Mouse (Mus musculus) left cerebral cortex, postnatal 36 days (tissue): Measurements from ENCODE around the gene Gm36028. TPM values are rescaled to one million over a fixed set of nuclear protein-coding genes. Genes with fewer than 3 reads are reported as not detected.

ENCODE experiments used
- DNase-seq, 2 experiments: peaks; one replicate each; pipeline ENCODE4 v3.0.0; 2021 to 2022; ENCODE audit warnings: low spot score in 2 of 2, mixed read lengths in 1 of 2
- intact Hi-C: fragments of 180-260 bp; cut with DNase I; formaldehyde crosslinking; loops from one replicate; pipeline ENCODE4 v1.15.1; 2025
- total RNA-seq, 2 experiments: library from RNA; stranded (reverse); gene quantifications; 2 replicates each; pipeline ENCODE4 v1.2.3; 2021

Gm36028 gene
- total RNA-seq = not detected

- intact Hi-C loops = no loop called here
- no peak for DNase-seq
Measured at GRCm38 (mm10) chr16:37861029-37861428, at the start of gene Gm36028. Gene Gm36028 (minus strand): TSS chr16:37861146.

DNA sequence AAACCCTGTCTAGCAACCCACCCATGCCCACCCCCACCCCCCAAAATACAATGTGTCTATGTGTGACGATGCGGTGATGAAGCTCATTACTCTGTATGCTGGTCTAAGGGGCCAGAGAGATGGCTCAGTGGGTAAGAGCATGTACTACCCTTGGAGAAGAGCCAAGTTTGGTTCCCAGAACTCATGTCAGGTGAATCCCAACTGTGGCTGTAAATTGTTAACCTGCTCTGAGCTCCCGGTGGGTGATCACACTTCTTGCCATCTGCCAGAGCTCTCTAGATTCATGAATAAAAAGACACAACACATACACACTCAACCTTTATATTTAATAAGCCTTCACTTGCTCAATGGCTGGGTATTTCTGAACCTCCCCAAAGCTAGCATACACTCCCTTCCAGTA, 45.5 kb upstream of the Gm36028 start:
- intact Hi-C loops = no loop called here

DNA sequence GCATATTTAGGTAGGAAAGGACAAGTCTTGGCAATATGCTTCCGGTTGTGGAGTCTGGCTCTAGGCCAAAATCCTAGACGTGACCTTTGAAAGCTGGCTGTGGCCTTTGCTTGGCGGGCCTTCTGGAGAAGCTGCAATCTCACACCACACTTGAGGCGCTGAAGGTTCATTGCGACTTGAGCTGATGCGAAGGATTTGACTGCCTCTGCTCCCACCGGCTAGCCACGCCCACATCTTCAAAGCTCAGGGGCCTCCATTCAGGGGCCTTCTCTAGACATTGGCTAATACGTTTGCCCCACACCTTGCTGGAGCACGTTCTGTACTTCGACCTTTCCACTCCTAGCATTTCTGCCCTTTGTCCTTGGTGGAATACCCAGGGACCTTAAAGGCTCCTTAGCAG, 40.4 kb upstream of the Gm36028 start:
- intact Hi-C loops = no loop called here

More for the DNA sequence above, 45.5 kb upstream of the Gm36028 start:
- DNase-seq = no peak

DNA sequence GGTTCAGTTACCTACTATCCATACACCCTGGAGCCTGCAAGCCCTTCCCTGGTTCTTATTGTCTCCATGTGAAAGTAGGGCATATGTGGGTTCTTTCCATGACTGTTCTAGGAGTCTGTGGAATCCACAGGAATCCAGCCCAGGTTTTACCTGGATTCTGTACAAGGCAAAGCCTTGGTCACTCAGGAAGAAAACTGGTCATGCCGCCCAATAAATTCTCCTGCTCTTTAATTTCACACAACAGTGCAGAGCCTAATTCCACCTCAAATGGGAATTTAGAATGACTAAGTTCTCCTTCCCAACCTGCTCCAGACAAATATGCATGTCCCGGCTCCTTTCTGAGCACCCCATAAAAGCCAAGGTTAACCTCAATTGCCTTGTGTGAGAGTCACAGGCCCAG, 38.4 kb upstream of the Gm36028 start:
- intact Hi-C loops = no loop called here
- DNase-seq = no peak

More for the DNA sequence above, 40.4 kb upstream of the Gm36028 start:
- DNase-seq = no peak

GRCm38 (mm10) chr16:37898790-37899189, 37.8 kb upstream of the Gm36028 start:
- DNase-seq = no peak
- intact Hi-C loops = no loop called here

DNA sequence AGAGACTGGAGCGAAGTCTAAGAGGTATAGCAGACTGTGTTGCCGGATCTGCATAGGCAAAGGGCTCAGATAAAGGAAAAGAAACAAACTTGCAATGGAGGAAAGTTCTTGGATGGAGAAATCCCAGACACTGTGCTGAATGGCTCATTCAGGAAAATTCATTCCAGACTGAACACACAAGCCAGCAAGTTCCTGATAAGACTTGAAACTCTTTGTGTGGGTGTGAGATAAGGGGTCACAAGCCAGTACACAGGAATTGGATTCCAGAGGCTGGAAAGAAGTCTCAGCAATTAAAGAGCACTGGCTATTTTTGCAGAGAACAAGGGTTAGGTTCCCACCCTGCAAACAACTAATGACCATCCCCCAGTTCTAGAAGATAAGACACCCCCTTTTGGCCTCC, 33.0 kb upstream of the Gm36028 start:
- DNase-seq = no peak
- intact Hi-C loops = no loop called here

DNA sequence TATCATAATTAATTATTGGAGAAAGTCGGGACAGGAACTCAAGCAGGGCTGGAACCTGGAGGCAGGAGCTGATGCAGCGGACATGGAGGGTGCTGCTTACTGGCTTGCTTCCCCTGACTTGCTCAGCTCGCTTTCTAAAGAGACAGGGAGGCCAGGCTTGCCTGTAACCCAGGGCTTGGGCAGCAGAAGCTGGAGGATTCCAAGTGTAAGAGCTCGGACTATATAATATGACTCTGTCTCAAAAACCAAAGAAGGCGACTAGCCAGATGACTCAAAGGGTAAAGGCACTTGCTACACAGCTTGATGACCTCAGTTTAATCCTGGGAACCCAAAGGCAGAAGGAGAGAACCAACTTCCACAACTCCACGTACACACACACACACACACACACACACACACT, 32.4 kb upstream of the Gm36028 start:
- intact Hi-C loops = no loop called here
- DNase-seq = no peak

DNA sequence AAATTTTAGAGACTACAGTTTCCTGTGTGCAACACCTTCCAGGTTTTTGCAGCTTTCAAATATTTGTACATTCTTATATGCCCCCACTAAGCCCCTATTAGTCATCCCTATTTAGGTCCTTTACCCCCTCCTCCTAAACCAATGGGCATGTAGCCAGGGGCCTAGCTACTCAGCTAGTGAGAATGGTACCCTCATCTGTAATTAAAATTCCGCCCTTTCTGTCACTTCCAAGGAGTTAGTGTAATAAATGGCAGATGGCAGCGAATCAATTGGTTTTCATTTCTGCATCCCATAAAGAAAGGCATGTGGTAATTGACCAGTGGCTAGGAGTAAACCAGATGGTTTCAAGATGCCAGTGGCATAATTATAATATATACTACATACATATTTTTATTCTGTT, 31.7 kb upstream of the Gm36028 start:
- no peak for DNase-seq
- intact Hi-C loops = no loop called here

- no peak for DNase-seq
- intact Hi-C loops = no loop called here
Measured at GRCm38 (mm10) chr16:37888986-37889385, 28.0 kb upstream of the Gm36028 start.

DNA sequence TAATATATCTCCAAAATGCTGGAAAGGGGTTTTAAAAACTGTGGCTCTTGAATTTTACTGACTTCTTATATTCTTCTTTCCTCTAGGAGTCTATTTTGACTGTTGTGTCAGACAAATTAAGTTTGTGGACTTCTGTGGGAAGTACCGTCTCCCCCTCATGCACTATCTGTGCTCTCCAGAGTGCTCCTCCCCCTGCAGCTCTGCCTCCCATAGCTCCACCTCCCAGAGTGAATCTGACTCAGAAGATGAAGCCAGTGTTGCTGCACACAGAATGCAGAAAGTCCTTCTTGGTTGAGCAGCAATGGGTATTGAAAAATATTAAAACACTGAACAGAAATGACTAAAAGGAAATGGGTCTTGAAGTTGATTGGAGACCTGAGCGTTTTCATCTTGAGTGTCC, 20.2 kb upstream of the Gm36028 start:
- intact Hi-C loops = no loop called here
- no peak for DNase-seq

DNA sequence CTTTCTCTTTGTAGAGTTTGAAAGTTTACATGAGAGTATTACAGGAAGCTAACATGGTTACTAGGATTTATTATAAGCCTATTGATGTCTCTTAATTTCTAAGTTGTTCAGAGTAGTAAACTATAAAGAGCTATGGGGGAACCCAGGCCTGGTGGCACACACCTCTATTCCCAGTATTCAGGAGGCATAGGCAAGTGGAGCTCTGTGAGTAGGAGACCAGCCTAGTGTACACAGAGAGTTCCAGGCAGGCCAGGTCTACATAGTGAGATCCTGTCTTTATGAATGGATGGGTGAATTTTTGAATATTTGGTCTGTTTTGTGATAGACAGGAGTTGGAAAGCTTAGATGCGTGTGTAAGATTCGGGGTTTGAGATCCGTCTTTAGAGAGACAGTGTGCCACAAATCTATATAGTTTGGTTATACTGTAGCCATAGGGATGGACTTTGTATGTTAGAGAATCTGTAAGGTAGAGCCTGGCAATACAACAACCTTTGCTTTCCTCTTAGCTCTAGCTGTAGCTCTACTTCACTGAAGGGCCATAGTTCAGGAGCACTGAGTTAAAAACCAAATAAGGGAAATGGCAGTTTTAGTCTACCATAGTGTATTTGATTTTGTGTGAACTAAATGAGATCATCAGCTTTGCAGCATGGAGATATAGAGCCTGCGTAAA, 18.9 kb upstream of the Gm36028 start:
- DNase-seq = no peak
- intact Hi-C loops = no loop called here

- DNase-seq = no peak
- intact Hi-C loops = no loop called here
Measured at GRCm38 (mm10) chr16:37878951-37879505, 18.1 kb upstream of the Gm36028 start.

GRCm38 (mm10) chr16:37877406-37877805, 16.5 kb upstream of the Gm36028 start:
- intact Hi-C loops = no loop called here
- DNase-seq = no peak

DNA sequence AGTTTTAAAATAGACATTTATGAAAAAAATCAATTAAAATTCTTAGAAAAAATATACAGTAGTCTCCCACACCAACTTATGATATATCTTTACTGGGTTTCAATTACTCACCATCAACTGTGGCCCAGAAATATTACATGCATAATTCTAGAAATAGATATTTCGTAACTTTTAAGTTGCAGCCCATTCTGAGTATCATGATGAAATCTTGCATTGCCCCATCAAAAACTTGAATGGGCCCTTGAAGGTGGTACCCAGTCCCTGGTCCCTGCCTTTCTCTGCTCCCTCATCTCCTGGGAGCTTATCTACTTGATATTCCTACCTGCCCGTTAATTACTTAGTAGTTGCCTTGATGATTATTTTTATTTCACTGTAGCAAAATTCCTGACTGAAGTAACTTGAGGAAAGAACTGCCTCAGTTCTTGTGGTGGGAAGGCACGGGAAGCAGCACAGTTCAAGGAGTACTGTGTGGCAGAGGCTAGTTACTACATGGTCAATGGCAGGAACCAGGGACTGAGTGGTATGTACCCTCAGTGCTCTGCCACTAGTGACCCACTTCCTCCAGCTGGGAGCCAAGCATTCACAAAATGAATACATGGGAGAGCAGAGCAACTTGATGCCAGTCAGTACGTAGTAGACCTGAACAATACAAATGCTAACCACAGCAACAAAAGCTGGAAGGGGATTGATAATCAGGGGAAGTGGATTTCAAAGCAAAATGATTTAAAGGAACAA, 13.7 kb upstream of the Gm36028 start:
- intact Hi-C loops = no loop called here
- DNase-seq = no peak

DNA sequence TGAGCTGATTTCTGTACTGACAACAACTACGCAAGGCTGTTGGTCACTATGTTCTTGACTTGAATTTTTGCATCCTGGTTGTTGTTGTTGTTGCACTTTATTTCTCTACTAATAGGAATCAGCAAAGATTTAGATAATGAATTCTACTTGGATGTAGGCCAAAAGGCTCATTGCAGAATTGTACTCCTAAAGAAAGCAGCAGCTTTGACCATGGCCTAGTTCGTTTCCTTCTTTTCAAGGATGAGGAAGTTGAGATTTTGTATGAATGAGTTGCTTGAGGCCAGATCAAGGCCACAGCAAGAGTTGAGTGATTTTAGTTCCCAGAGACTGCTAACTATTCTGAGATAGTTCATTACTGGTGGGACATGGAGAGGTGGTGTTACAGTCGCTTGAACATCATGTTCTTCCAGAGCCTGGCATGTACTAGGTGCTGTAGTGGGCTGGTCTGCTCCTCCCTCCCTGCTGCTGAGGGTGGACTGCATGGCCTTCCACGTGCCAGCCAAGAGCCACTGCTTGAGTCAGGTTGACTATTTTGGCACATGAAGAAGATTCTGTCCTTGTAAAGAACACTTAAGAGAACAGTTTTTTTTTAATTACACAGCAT, 10.3 kb upstream of the Gm36028 start:
- intact Hi-C loops = no loop called here
- DNase-seq = peak; percentile 59

DNA sequence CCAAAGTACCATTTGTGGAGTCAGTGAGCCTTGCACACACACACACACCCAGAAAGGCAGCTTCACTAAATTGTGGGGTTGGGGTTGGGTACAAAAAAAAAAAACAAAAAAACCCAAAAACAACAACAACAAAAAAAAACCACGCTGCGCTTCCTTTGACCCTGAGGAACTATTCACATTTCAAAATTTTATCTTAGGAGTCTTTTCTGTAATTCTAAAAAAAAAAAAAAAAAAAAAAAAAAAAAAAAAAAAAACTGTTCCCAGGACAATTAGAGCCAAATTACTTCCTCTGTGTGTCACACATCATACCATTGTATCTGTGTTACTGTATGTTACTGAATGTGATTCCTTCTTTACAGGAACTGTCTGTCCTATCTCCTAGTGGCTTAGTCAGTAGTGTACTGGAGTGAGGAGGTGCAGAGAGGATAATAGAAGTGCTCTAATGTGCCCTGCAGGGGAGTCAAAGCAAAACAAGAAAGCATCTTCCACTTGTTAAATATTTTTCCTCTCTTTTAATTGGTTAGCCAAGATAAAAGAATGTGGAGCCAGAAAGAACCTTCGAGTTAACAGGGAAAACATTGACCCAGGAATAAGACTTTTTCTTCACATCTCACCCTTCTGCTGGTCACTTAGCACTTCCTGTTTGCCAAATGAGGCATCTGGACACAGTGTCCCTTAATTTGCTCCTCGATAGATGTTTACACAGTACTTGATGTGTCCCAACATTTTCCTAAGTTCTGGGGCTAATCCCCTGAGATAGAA, 8.7 kb upstream of the Gm36028 start:
- intact Hi-C loops = loop anchor here (1.0 to 5.0 kb wide), 4 partner anchors 57 to 219 kb away; partner anchors contain the start of gene Gsk3b

GRCm38 (mm10) chr16:37868506-37869469, 7.8 kb upstream of the Gm36028 start:
- intact Hi-C loops = loop anchor here (1.0 to 5.0 kb wide), 4 partner anchors 56 to 220 kb away; partner anchors contain the start of gene Gsk3b
- peak; percentile 24 to 41 for DNase-seq

More for the DNA sequence above, 8.7 kb upstream of the Gm36028 start:
- no peak for DNase-seq

GRCm38 (mm10) chr16:37867791-37868505, 7.0 kb upstream of the Gm36028 start, which contains the start of gene Lrrc58:
Gene Lrrc58 (plus strand): TSS chr16:37868389.
- intact Hi-C loops = loop anchor here (2.0 to 5.0 kb wide), 3 partner anchors 56 to 221 kb away; partner anchors contain the start of gene Gsk3b
- peak; percentile 89 to 93 for DNase-seq
